Mouse (Mus musculus): ENCODE results near the gene Prtg. TPM values are rescaled to one million over a fixed set of nuclear protein-coding genes. Genes with fewer than 3 reads are reported as not detected.

Prtg gene
- 1.1 and 1.2 TPM in 2 replicates for polyA plus RNA-seq (2015; fragmentation: Nextera tagmentation; extraction: Ambion mirVana)

DNA sequence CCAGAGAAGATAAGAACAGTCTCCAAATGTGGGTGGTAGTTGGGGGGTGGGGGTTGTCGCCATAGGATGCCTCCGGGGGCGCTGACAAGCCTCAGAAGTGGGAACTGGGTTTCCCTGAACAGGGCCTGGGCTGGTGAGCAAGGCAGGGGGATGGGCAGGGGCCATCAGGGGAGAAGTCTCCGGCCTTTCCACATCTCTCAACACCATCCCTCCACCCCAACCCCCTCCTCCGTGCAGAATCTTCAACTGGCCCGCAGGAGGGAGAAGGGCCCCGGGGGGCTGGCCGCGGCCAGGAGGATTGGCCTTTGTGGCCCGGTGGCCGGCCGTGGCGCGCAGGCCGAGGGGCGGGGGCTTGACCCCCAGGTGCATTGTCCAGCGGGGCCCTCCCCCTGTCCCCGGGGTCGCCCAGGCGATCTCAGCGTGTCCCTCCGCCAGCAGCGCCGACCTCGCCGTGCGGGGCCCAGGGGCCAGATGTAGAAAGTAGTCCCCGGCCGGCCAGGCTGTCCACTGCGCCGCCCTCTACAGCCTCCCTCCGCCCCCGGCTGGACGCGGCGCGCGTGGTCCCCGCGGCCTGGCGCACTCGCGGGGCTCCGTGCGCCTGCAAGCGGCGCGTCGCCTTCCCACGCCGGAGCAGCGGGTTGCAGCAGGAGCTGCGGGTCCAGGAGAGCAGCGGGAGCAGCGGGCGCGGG, at the start of gene Prtg:
TSS of gene Prtg (plus strand) at position 144 of the 689 bp plus-strand sequence.
- Histone ChIP-seq H3K9me3 (replicated peaks) (no peaks in the 10 kb centered on the region), H3K27me3 (no peaks in the 10 kb centered on the region), H3K4me1 (peaks cover 15% of the 10 kb centered on the region), H3K4me3 (replicated peaks) (peak within 1 kb of the TSS; percentile 71), H3K9ac (peak within 1 kb of the TSS; percentile 70), H3K27ac (replicated peaks) (peak within 1 kb of the TSS; percentile 79), H3K36me3 (no peaks in the 10 kb centered on the region), H3K4me2 (replicated peaks) (peak within 1 kb of the TSS; percentile 99)
- under 1% methylated on average over 57 of the region's 57 CpGs for whole genome bisulfite sequencing
- peak; percentile 74 for ATAC-seq (ENCODE audit: insufficient number of reproducible peaks, low FRiP score, low TSS enrichment, low read depth)

DNA sequence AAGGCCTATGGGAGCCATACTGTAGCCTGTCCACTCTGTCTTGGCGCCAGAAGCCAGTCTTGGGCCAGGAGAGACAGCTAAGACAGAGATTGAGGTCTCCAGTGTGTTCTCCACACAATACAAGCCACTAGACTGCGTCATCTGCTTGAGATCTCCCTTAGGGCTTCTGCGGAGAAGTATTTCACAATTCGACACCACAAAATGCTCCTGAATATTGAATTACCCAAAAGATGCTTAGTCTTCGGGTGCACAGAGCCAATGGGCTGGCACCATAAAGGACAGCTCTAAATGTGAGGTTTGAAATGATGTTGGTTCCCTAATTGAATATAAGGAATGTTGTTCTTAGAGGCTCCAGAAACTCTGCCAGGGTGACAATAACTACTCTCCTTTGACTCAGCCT, 49.5 kb upstream of the Prtg start:
- no peak for ATAC-seq (ENCODE audit: insufficient number of reproducible peaks, low FRiP score, low TSS enrichment, low read depth)
- no peaks in the 10 kb centered on the region for H3K36me3 ChIP-seq
- H3K4me3 ChIP-seq (replicated peaks): no peak overlapping the region
- WGBS: 55% methylated on average over 5 of the region's 5 CpGs
- no peak overlapping the region for H3K27ac ChIP-seq (replicated peaks)
- no peak overlapping the region for H3K9ac ChIP-seq
- no peaks in the 10 kb centered on the region for H3K9me3 ChIP-seq (replicated peaks)
- peaks cover 20% of the 10 kb centered on the region; the same call in 1 of the 2 replicates for H3K4me1 ChIP-seq
- no peaks in the 10 kb centered on the region for H3K27me3 ChIP-seq
- H3K4me2 ChIP-seq (replicated peaks): no peak overlapping the region

DNA sequence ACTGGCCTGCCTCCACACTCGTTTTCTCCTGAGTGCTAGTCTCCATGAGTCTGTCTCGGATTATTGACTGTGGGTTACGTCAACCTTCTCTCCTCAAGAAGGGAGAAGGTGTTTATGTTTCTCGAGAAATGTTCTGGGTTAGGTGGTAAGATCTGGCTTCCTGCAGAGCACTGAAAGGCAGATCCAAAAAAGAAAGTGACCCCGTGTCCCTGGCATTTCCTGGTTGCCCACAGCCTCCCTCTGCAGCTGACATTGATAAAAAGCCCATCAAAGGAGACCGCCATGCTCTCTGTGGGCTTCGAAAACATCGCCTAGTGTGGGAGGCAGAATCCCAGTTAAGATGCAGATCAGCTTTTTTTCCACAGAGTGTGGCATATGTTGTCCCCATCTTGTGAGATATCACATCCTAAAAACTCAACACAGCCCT, 48.0 kb upstream of the Prtg start:
- H3K36me3 ChIP-seq: no peaks in the 10 kb centered on the region
- H3K9ac ChIP-seq: no peak overlapping the region
- peaks cover 20% of the 10 kb centered on the region; the same call in 1 of the 2 replicates for H3K4me1 ChIP-seq
- no peak for ATAC-seq (ENCODE audit: insufficient number of reproducible peaks, low FRiP score, low TSS enrichment, low read depth)
- no peak overlapping the region for H3K27ac ChIP-seq (replicated peaks)
- H3K27me3 ChIP-seq: no peaks in the 10 kb centered on the region
- H3K9me3 ChIP-seq (replicated peaks): no peaks in the 10 kb centered on the region
- H3K4me3 ChIP-seq (replicated peaks): no peak overlapping the region
- H3K4me2 ChIP-seq (replicated peaks): no peak overlapping the region
- 19% methylated on average over 8 of the region's 8 CpGs for WGBS

DNA sequence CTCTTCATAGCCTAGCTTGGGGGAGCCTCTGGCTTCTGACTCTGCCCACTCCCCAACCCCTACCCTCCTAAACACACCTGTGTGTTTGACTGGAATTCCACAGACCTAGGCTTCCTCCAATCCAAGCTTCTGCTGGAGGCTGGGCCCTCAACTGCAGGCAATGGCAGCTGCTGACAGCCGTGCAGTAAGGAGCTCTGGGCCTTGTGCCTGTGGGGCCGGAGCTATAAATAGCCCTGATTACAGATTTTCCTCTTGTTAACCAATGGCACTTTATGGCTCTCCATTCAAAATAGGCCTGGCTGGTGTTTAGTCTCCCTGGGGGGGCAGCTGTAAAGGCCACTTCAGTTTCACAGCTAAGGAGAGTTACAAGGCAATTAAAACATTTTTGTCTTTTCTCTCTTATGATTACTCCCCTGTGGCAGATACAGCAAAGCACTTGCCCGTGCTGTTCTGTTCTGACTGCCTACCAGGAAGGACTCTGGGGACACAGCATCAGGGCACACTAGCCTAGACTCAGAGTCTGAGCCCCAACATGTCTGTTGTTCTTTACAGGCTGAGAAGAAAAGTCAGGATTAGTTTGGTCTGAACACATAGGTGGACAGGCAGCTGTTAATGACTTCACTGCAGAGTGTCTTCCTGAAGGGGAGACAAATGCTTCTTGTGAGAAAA, 43.5 kb upstream of the Prtg start:
- 20% methylated on average over 3 of the region's 3 CpGs for WGBS

DNA sequence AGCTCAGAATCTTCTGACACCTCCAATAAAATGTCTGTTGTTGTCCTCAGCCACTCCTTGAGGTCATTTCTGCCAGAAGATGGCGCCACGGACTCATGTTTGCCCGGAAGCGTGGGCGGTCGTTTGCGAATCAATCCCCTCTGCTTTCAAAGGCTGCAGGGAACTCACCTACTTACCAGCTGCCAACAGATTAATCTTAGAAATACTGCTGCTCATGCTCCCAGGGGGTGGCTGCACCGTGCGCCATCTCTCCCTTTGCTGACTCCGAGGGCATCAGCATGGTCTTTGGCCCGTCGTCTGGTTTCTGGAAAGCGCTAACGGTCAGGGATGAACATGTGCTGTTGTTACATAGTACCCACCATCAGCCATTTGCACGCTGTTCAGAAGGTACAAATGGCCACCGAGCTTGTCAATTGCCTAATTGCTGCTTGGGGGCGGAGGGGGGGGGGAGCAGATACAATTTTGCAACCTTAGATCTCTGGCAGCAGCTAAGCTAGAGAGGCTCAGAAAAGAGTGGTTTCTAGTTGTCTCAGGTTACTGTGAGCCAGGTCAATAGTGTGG, 39.8 kb upstream of the Prtg start:
- Histone ChIP-seq H3K27me3 (no peaks in the 10 kb centered on the region), H3K9ac (peak overlapping the region; percentile 42; the same call in 1 of the 2 replicates), H3K4me3 (replicated peaks) (peak overlapping the region; percentile 41), H3K36me3 (no peaks in the 10 kb centered on the region), H3K27ac (replicated peaks) (peak overlapping the region; percentile 44; the same call in 1 of the 2 replicates), H3K4me2 (replicated peaks) (peak overlapping the region; percentile 79), H3K4me1 (peaks cover 17% of the 10 kb centered on the region), H3K9me3 (replicated peaks) (no peaks in the 10 kb centered on the region)
- WGBS: 1% methylated on average over 17 of the region's 17 CpGs
- ATAC-seq (ENCODE audit: insufficient number of reproducible peaks, low FRiP score, low TSS enrichment, low read depth): peak; percentile 68

More for the DNA sequence above, 43.5 kb upstream of the Prtg start:
- H3K4me2 ChIP-seq (replicated peaks): no peak overlapping the region
- H3K4me1 ChIP-seq: peaks cover 24% of the 10 kb centered on the region
- no peaks in the 10 kb centered on the region for H3K27me3 ChIP-seq
- no peak overlapping the region for H3K9ac ChIP-seq
- no peak overlapping the region; the same call in 1 of the 2 replicates for H3K27ac ChIP-seq (replicated peaks)
- no peaks in the 10 kb centered on the region for H3K36me3 ChIP-seq
- no peaks in the 10 kb centered on the region for H3K9me3 ChIP-seq (replicated peaks)
- no peak overlapping the region for H3K4me3 ChIP-seq (replicated peaks)
- peak; percentile 27 for ATAC-seq (ENCODE audit: insufficient number of reproducible peaks, low FRiP score, low TSS enrichment, low read depth)

DNA sequence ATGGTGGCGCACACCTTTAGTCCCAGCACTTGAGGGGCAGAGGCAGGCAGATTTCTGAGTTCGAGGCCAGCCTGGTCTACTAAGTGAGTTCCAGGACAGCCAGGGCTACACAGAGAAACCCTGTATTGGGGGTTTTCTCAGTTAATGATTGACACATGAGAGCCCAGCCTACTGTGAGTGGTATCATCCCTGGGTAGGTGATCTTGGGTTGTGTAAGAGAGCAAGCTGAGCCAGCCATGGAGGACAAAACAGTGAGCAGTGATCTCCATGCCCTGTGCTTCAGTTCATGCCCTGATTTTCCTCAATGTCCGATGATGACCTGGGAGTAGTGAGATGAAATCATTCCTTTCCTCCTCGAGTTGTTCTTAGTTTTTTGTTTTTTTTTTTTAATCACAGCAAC, 31.7 kb upstream of the Prtg start:
- H3K36me3 ChIP-seq: no peaks in the 10 kb centered on the region
- WGBS: 88% methylated on average over 4 of the region's 4 CpGs
- H3K4me3 ChIP-seq (replicated peaks): no peak overlapping the region
- no peaks in the 10 kb centered on the region for H3K9me3 ChIP-seq (replicated peaks)
- no peak for ATAC-seq (ENCODE audit: insufficient number of reproducible peaks, low FRiP score, low TSS enrichment, low read depth)
- no peak overlapping the region for H3K4me2 ChIP-seq (replicated peaks)
- no peak overlapping the region for H3K9ac ChIP-seq
- H3K27ac ChIP-seq (replicated peaks): no peak overlapping the region
- H3K4me1 ChIP-seq: peaks cover 9% of the 10 kb centered on the region; the same call in 1 of the 2 replicates
- H3K27me3 ChIP-seq: no peaks in the 10 kb centered on the region

DNA sequence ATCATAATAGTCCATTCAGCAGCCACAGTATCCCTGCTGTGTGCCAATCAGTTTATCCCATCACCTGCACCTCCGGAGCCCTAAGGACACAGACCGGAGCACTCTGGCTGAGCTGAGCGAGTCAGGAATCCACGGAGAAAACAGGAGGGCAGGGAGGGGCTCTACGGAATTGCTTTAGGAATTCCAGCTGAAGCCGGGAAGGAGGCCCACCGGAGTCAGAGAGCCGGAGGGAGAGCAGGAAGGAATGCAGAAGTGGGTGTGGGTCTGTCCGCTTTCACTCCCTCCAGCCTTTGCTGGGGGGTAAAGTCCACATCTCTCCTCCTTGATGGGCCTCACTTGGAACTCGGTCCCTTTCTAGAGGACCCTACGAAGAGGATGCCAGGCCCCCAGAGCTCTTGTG, 27.7 kb upstream of the Prtg start:
- Histone ChIP-seq H3K9me3 (replicated peaks) (no peaks in the 10 kb centered on the region), H3K4me2 (replicated peaks) (no peak overlapping the region), H3K27ac (replicated peaks) (no peak overlapping the region), H3K4me3 (replicated peaks) (no peak overlapping the region), H3K36me3 (no peaks in the 10 kb centered on the region), H3K4me1 (peaks cover 16% of the 10 kb centered on the region; the same call in 1 of the 2 replicates), H3K27me3 (no peaks in the 10 kb centered on the region), H3K9ac (no peak overlapping the region)
- no peak for ATAC-seq (ENCODE audit: insufficient number of reproducible peaks, low FRiP score, low TSS enrichment, low read depth)
- WGBS: 34% methylated on average over 11 of the region's 11 CpGs

DNA sequence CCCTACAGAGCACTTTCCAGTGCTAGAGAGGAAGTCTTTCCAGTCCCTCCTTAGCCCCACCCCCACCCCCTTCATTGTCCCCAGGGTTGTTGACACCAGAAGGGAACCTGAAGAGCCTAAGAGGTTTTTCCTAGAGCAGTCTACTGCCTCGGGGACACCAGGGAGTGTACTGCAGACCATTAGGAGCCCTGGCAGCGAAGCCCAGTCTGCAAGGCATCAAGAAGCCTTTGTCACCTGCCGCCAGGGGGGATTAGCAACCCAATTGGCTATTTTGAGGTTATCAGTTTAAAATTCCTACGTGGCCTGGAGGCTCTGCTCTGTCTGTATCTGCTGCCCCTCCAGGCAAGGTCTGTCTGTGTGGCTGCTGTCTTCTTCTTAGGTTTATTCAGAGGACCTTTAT, 26.9 kb upstream of the Prtg start:
- peaks cover 16% of the 10 kb centered on the region; the same call in 1 of the 2 replicates for H3K4me1 ChIP-seq
- no peak for ATAC-seq (ENCODE audit: insufficient number of reproducible peaks, low FRiP score, low TSS enrichment, low read depth)
- WGBS: 16% methylated on average over 4 of the region's 4 CpGs

DNA sequence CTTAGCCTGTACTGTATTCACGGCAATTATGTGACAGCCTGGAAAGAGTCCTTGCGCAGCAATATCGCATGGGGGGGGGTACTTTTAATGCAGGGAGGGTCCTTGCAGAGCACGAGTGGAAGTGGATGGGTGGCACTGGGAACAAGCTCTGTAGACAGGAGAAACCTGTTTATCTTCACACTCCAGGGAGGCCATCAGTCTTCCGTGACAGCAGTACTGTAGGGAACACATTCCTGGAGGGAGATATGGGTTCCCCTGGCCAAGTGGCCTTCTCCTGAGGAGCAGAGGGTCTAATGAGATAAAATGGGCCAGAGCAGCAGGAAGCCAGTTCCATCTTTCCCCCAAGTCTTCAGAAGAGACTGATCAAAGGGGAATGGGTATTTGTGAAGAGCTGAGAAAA, 26.0 kb upstream of the Prtg start:
- Histone ChIP-seq H3K4me1 (peaks cover 16% of the 10 kb centered on the region; the same call in 1 of the 2 replicates), H3K9ac (no peak overlapping the region), H3K4me3 (replicated peaks) (no peak overlapping the region), H3K27me3 (no peaks in the 10 kb centered on the region), H3K36me3 (no peaks in the 10 kb centered on the region), H3K4me2 (replicated peaks) (no peak overlapping the region), H3K9me3 (replicated peaks) (no peaks in the 10 kb centered on the region), H3K27ac (replicated peaks) (no peak overlapping the region)
- WGBS: 46% methylated on average over 5 of the region's 5 CpGs
- no peak for ATAC-seq (ENCODE audit: insufficient number of reproducible peaks, low FRiP score, low TSS enrichment, low read depth)

More for the DNA sequence above, 26.9 kb upstream of the Prtg start:
- no peaks in the 10 kb centered on the region for H3K27me3 ChIP-seq
- H3K4me3 ChIP-seq (replicated peaks): no peak overlapping the region
- H3K4me2 ChIP-seq (replicated peaks): no peak overlapping the region
- H3K36me3 ChIP-seq: no peaks in the 10 kb centered on the region
- H3K27ac ChIP-seq (replicated peaks): no peak overlapping the region
- H3K9me3 ChIP-seq (replicated peaks): no peaks in the 10 kb centered on the region
- no peak overlapping the region for H3K9ac ChIP-seq

DNA sequence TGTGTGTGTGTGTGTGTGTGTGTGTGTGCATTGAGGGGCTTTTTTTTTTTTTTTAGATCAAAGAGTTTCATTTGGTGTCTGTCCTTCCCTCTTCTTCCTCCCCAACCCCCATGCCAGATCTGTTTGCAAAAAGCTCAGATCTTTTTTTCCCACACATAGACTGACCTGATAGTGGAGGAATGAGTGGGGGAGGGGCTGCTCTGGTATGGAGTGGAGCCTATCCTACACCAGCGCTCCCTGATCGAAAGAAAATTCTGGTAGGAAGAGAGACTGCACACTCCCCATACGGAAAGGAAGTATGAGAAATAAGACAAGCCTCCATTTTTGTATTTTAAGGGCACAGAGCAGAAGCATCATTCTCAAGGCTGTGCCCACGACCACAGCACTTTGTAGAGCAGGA, 25.2 kb upstream of the Prtg start:
- 45% methylated on average over 4 of the region's 4 CpGs for WGBS
- Histone ChIP-seq H3K9ac (no peak overlapping the region), H3K27me3 (no peaks in the 10 kb centered on the region), H3K27ac (replicated peaks) (no peak overlapping the region), H3K4me2 (replicated peaks) (no peak overlapping the region), H3K9me3 (replicated peaks) (no peaks in the 10 kb centered on the region), H3K4me3 (replicated peaks) (no peak overlapping the region), H3K36me3 (no peaks in the 10 kb centered on the region), H3K4me1 (peaks cover 16% of the 10 kb centered on the region; the same call in 1 of the 2 replicates)
- no peak for ATAC-seq (ENCODE audit: insufficient number of reproducible peaks, low FRiP score, low TSS enrichment, low read depth)

DNA sequence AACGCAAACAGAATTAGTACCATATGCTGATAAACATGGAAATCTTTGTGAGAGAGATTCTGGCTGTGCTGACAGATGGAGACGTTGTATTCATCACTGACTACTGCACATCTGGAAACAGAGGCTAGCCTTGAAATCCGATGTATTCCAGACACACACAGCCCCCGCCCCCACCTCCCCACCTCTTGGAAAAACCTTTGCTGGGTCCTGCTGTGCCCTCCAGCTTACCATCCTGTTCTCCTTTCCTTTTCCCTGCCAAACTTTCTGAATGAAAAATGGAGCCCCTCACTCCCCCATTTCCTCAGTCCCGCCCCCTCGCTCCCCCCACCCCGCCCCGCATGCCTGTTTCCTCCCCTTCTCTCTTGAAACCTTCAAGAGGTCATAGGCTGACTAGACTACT, 24.6 kb upstream of the Prtg start:
- 15% methylated on average over 8 of the region's 8 CpGs for WGBS
- H3K4me2 ChIP-seq (replicated peaks): no peak overlapping the region

More for the DNA sequence above, 24.6 kb upstream of the Prtg start:
- H3K27ac ChIP-seq (replicated peaks): no peak overlapping the region
- peaks cover 16% of the 10 kb centered on the region; the same call in 1 of the 2 replicates for H3K4me1 ChIP-seq
- no peaks in the 10 kb centered on the region for H3K36me3 ChIP-seq
- H3K27me3 ChIP-seq: no peaks in the 10 kb centered on the region
- no peak overlapping the region for H3K4me3 ChIP-seq (replicated peaks)
- no peak overlapping the region for H3K9ac ChIP-seq
- no peaks in the 10 kb centered on the region for H3K9me3 ChIP-seq (replicated peaks)
- ATAC-seq (ENCODE audit: insufficient number of reproducible peaks, low FRiP score, low TSS enrichment, low read depth): no peak
